Comparison of ENCODE assay signal across 27 mouse cellular contexts in genomic region chr3:36083381-36083780, GRCm38 (mm10). TPM values are rescaled to one million over a fixed set of nuclear protein-coding genes. Genes with fewer than 3 reads are reported as not detected.
DNase-seq lines count a peak whose midpoint lies in the region; ATAC-seq and TF ChIP-seq lines count a peak whose summit lies in the region.
"Had no signal": no experiment of that assay in that cellular context is flagged by ENCODE, and none has a peak within 500 bp of the region (broad histone marks: within the 10 kb centered on the region; RNA-seq: fewer than 3 reads in every experiment).

No protein-coding gene starts in this region.

- H3K27ac ChIP-seq in intestine, embryonic 14.5 days (ENCODE audit: low read depth): no peak overlapping the region
- H3K27ac ChIP-seq in intestine, embryonic 16.5 days (ENCODE audit: low read length): no peak overlapping the region
- H3K27ac ChIP-seq in midbrain, embryonic 10.5 days (replicated peaks): no peak overlapping the region
- H3K27ac ChIP-seq in midbrain, postnatal 0 days (ENCODE audit: low read depth, low read length): no peak overlapping the region
- H3K27ac ChIP-seq: embryonic facial prominence, embryonic 10.5 days; embryonic facial prominence, embryonic 12.5 days; forebrain, embryonic 13.5 days; forebrain, embryonic 15.5 days had no signal

- no peaks in the 10 kb centered on the region for H3K4me1 ChIP-seq in intestine, embryonic 14.5 days (replicated peaks; ENCODE audit: control insufficient read depth, insufficient read depth, low read length)
- H3K4me1 ChIP-seq in intestine, embryonic 16.5 days (ENCODE audit: control insufficient read depth, insufficient read depth, low read length): no peaks in the 10 kb centered on the region
- H3K4me1 ChIP-seq in midbrain, embryonic 10.5 days: no peaks in the 10 kb centered on the region
- H3K4me1 ChIP-seq in midbrain, postnatal 0 days (ENCODE audit: insufficient read depth, low read length): no peaks in the 10 kb centered on the region
- H3K4me1 ChIP-seq: embryonic facial prominence, embryonic 10.5 days; embryonic facial prominence, embryonic 12.5 days; forebrain, embryonic 13.5 days; forebrain, embryonic 15.5 days had no signal

- H3K9me3 ChIP-seq in intestine, embryonic 14.5 days (ENCODE audit: control insufficient read depth, low read length): no peaks in the 10 kb centered on the region
- no peaks in the 10 kb centered on the region for H3K9me3 ChIP-seq in intestine, embryonic 16.5 days (ENCODE audit: control insufficient read depth, low read length)
- no peaks in the 10 kb centered on the region for H3K9me3 ChIP-seq in midbrain, embryonic 10.5 days (replicated peaks)
- H3K9me3 ChIP-seq in midbrain, postnatal 0 days (ENCODE audit: low read length): no peaks in the 10 kb centered on the region
- H3K9me3 ChIP-seq: embryonic facial prominence, embryonic 10.5 days; embryonic facial prominence, embryonic 12.5 days; forebrain, embryonic 13.5 days; forebrain, embryonic 15.5 days; G1E had no signal

- H3K4me3 ChIP-seq in intestine, embryonic 14.5 days (ENCODE audit: low read depth, low read length): no peak overlapping the region
- H3K4me3 ChIP-seq in intestine, embryonic 16.5 days (ENCODE audit: low read length): no peak overlapping the region
- no peak overlapping the region for H3K4me3 ChIP-seq in midbrain, embryonic 10.5 days
- H3K4me3 ChIP-seq in midbrain, postnatal 0 days (ENCODE audit: low read depth, low read length): no peak overlapping the region
- H3K4me3 ChIP-seq: embryonic facial prominence, embryonic 10.5 days; embryonic facial prominence, embryonic 12.5 days; forebrain, embryonic 13.5 days; forebrain, embryonic 15.5 days had no signal

- intact Hi-C loops in heart, postnatal 36 days (cut with DNase I): no loop called here

- TF ChIP-seq CTCF in midbrain, postnatal 0 days (IDR thresholded peaks at IDR 0.05): no peak

- H3K36me3 ChIP-seq in intestine, embryonic 14.5 days (ENCODE audit: control insufficient read depth, insufficient read depth, low read length): peaks cover 93% of the 10 kb centered on the region
- H3K36me3 ChIP-seq in intestine, embryonic 16.5 days (ENCODE audit: control insufficient read depth, insufficient read depth, low read length): peaks cover 22% of the 10 kb centered on the region
- H3K36me3 ChIP-seq in midbrain, embryonic 10.5 days: peaks cover 96% of the 10 kb centered on the region
- peaks cover 83% of the 10 kb centered on the region for H3K36me3 ChIP-seq in midbrain, postnatal 0 days (ENCODE audit: insufficient read depth, low read length)

- no peak overlapping the region for H3K9ac ChIP-seq in intestine, embryonic 14.5 days (ENCODE audit: low read length)
- H3K9ac ChIP-seq in intestine, embryonic 16.5 days (ENCODE audit: low read depth, low read length): no peak overlapping the region
- H3K9ac ChIP-seq in midbrain, postnatal 0 days (replicated peaks; ENCODE audit: low read length, poor library complexity, severe bottlenecking): no peak overlapping the region
- H3K9ac ChIP-seq: embryonic facial prominence, embryonic 12.5 days; forebrain, embryonic 13.5 days; forebrain, embryonic 15.5 days had no signal

- WGBS in intestine, embryonic 14.5 days: 95% methylated on average over 7 of the region's 7 CpGs
- WGBS in intestine, embryonic 16.5 days: 91% methylated on average over 7 of the region's 7 CpGs
- 91% methylated on average over 7 of the region's 7 CpGs for WGBS in midbrain, embryonic 10.5 days
- WGBS in midbrain, postnatal 0 days: 96% methylated on average over 7 of the region's 7 CpGs

- no peaks in the 10 kb centered on the region for H3K27me3 ChIP-seq in intestine, embryonic 14.5 days (replicated peaks; ENCODE audit: control insufficient read depth, insufficient read depth, low read length)
- no peaks in the 10 kb centered on the region for H3K27me3 ChIP-seq in intestine, embryonic 16.5 days (replicated peaks; ENCODE audit: control insufficient read depth, insufficient read depth, low read length)
- no peaks in the 10 kb centered on the region for H3K27me3 ChIP-seq in midbrain, embryonic 10.5 days (ENCODE audit: low read depth, poor library complexity, severe bottlenecking)
- H3K27me3 ChIP-seq in midbrain, postnatal 0 days (ENCODE audit: insufficient read depth, low read length): no peaks in the 10 kb centered on the region
- H3K27me3 ChIP-seq: CH12.LX; embryonic facial prominence, embryonic 12.5 days; forebrain, embryonic 13.5 days; forebrain, embryonic 15.5 days; Patski had no signal

- H3K4me2 ChIP-seq in intestine, embryonic 14.5 days (ENCODE audit: low read length): no peak overlapping the region
- no peak overlapping the region for H3K4me2 ChIP-seq in intestine, embryonic 16.5 days (ENCODE audit: low read depth, low read length)
- no peak overlapping the region for H3K4me2 ChIP-seq in midbrain, postnatal 0 days (ENCODE audit: low read depth, low read length, poor library complexity, severe bottlenecking)
- H3K4me2 ChIP-seq: embryonic facial prominence, embryonic 12.5 days; forebrain, embryonic 13.5 days; forebrain, embryonic 15.5 days had no signal

- DNase-seq in heart, adult 11 months: peak; percentile 66
- DNase-seq in heart, postnatal 36 days: no peak
- peak; percentile 24 for DNase-seq in intestine, embryonic 14.5 days (ENCODE audit: low spot score)
- peak; percentile 3 for DNase-seq in midbrain, embryonic 10.5 days (ENCODE audit: low spot score)
- DNase-seq in midbrain, postnatal 0 days (ENCODE audit: low spot score): no peak
- DNase-seq: adrenal gland, adult 8-10 months; adrenal gland, postnatal 14 days; adrenal gland, postnatal 36 days; B cell, adult 2 months; cerebellum, adult 11-12 months; cerebellum, adult 2 months; cerebellum, adult 9-10 months; cerebellum, postnatal 10 days; cerebellum, postnatal 25 days had no signal

- no peak for ATAC-seq in intestine, embryonic 14.5 days (replicated peaks; ENCODE audit: low FRiP score, low TSS enrichment, low read depth)
- no peak for ATAC-seq in intestine, embryonic 16.5 days
- no peak for ATAC-seq in midbrain, postnatal 0 days (ENCODE audit: low FRiP score)
- ATAC-seq: activated CD4-positive, CD25-positive, alpha-beta regulatory T cell, adult 4 months; CD4-positive, CD25-positive, alpha-beta regulatory T cell, adult 4 months; forebrain, embryonic 13.5 days; forebrain, embryonic 15.5 days; Patski had no signal

RNA-seq across cellular contexts. Expression of gene Acad9, which starts 17.6 kb away (rescaled TPM):
- total RNA-seq in heart, postnatal 36 days (2021): 10 to 100 TPM; 49.6 to 51.1 TPM
- polyA plus RNA-seq in intestine, embryonic 14.5 days (2014; fragmentation: Nextera tagmentation; extraction: Ambion mirVana): 77.3 and 84.0 TPM in 2 replicates
- polyA plus RNA-seq in intestine, embryonic 16.5 days (2015; fragmentation: Nextera tagmentation; extraction: Ambion mirVana): 79.8 and 80.3 TPM in 2 replicates
- polyA plus RNA-seq in midbrain, embryonic 10.5 days (2016; fragmentation: Nextera tagmentation; extraction: Ambion mirVana): 97.5 and 99.5 TPM in 2 replicates
- 30.9 and 50.4 TPM in 2 replicates for total RNA-seq in midbrain, postnatal 0 days (2014; rRNA removed)
- 65.6 and 69.1 TPM in 2 replicates for polyA plus RNA-seq in midbrain, postnatal 0 days (2015; fragmentation: Nextera tagmentation; extraction: Ambion mirVana)

RNA-seq across cellular contexts. Expression of gene Ccdc144b, which starts 30.0 kb away (rescaled TPM):
- total RNA-seq in heart, postnatal 36 days (2021): not detected
- polyA plus RNA-seq in intestine, embryonic 14.5 days (2014; fragmentation: Nextera tagmentation; extraction: Ambion mirVana): not detected in 2 replicates
- not detected in 2 replicates for polyA plus RNA-seq in intestine, embryonic 16.5 days (2015; fragmentation: Nextera tagmentation; extraction: Ambion mirVana)
- not detected in 2 replicates for polyA plus RNA-seq in midbrain, embryonic 10.5 days (2016; fragmentation: Nextera tagmentation; extraction: Ambion mirVana)
- total RNA-seq in midbrain, postnatal 0 days (2014; rRNA removed): not detected in 2 replicates
- polyA plus RNA-seq in midbrain, postnatal 0 days (2015; fragmentation: Nextera tagmentation; extraction: Ambion mirVana): 0.02 TPM in 1 of 2 replicates, not detected in the other
- total RNA-seq: CH12.LX had no signal
- polyA plus RNA-seq: activated CD4-positive, CD25-positive, alpha-beta regulatory T cell, adult 4 months; CD4-positive, CD25-positive, alpha-beta regulatory T cell, adult 4 months; cerebellum, adult 2 months; cortical plate, adult 2 months; embryonic facial prominence, embryonic 10.5 days; embryonic facial prominence, embryonic 12.5 days; embryonic facial prominence, embryonic 14.5 days; forebrain, embryonic 11.5 days; forebrain, embryonic 13.5 days; forebrain, embryonic 15.5 days; G1E; Patski had no signal

Comparison
In these comparisons a context has a peak if more than half of its experiments do, and no peak if none do; other contexts are left out.
1. DNase-seq: peak in heart, adult 11 months (single experiment), intestine, embryonic 14.5 days (single experiment) and midbrain, embryonic 10.5 days (single experiment); none in heart, postnatal 36 days (0 of 2) and midbrain, postnatal 0 days (single experiment).